Mouse (Mus musculus): ENCODE results near the gene Gm20388. TPM values are rescaled to one million over a fixed set of nuclear protein-coding genes. Genes with fewer than 3 reads are reported as not detected.
"Not testable (repeated sequence)": the region's sequence is repeated elsewhere in the genome, so short reads cannot be mapped to it uniquely, and the experiment has no call there.

Gm20388 gene
- polyA plus RNA-seq, 1 experiment from 2014 or later, result 4.4 TPM

DNA sequence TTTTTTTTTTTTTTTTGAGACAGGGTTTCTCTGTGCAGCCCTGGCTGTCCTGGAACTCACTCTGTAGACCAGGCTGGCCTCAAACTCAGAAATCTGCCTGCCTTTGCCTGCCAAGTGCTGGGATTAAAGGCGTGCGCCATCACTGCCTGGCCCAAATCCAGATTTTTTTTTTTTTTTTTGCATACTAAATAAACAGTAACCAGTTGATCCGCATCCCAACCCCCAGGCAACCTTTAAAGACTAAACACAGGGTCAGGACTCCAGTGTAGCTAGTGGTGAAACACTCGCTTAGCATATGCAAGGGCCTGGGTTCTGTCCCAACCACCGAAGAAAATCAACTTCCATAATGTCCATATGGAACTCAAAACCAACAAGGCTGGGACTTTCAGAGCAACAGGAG is 4049.9 kb downstream of the Gm20388 start:
- not testable (repeated sequence) for H3K4me1 ChIP-seq (replicated peaks); H3K4me2 ChIP-seq (replicated peaks); ATAC-seq; H3K27me3 ChIP-seq; H3K9me3 ChIP-seq; H3K27ac ChIP-seq; H3K9ac ChIP-seq (replicated peaks); H3K4me3 ChIP-seq (replicated peaks)
- H3K36me3 ChIP-seq, result peaks cover 67% of the 10 kb centered on the region
- WGBS, result 85% methylated on average over 5 of the region's 5 CpGs

GRCm38 (mm10) chr8:123961371-123961770 is 4050.7 kb downstream of the Gm20388 start:
- no peaks in the 10 kb centered on the region for H3K4me1 ChIP-seq (replicated peaks)
- no peaks in the 10 kb centered on the region for H3K9me3 ChIP-seq
- WGBS, result 64% methylated on average over 1 of the region's 1 CpGs
- no peak for ATAC-seq
- H3K9ac ChIP-seq (replicated peaks), result no peak overlapping the region
- H3K27me3 ChIP-seq, result no peaks in the 10 kb centered on the region
- no peak overlapping the region for H3K4me3 ChIP-seq (replicated peaks)
- H3K27ac ChIP-seq, result no peak overlapping the region
- peaks cover 68% of the 10 kb centered on the region for H3K36me3 ChIP-seq
- no peak overlapping the region for H3K4me2 ChIP-seq (replicated peaks)

DNA sequence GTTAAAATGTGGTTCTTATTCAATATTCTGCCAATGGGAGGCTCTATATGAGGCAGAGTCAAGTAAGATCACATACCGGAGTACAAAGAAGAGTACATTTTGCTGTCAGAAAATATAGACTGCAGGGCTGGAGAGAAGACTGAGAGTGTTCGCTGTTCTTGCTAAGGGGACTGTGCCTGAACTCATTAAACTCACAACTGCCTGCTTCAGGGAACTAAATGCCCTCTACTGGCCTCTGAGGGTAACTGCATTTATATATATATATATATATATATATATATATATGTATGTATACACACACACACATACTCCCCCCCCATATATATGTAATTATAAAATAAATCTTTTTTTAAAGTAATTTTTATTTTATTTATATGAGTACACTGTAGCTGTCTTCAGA is 4056.3 kb downstream of the Gm20388 start:
- H3K9ac ChIP-seq (replicated peaks), result no peak overlapping the region
- H3K27me3 ChIP-seq, result no peaks in the 10 kb centered on the region
- H3K4me3 ChIP-seq (replicated peaks), result no peak overlapping the region
- peaks cover 43% of the 10 kb centered on the region for H3K36me3 ChIP-seq
- H3K4me1 ChIP-seq (replicated peaks), result no peaks in the 10 kb centered on the region
- H3K9me3 ChIP-seq, result no peaks in the 10 kb centered on the region
- H3K4me2 ChIP-seq (replicated peaks), result no peak overlapping the region
- 71% methylated on average over 2 of the region's 2 CpGs for WGBS
- no peak for ATAC-seq
- H3K27ac ChIP-seq, result no peak overlapping the region

DNA sequence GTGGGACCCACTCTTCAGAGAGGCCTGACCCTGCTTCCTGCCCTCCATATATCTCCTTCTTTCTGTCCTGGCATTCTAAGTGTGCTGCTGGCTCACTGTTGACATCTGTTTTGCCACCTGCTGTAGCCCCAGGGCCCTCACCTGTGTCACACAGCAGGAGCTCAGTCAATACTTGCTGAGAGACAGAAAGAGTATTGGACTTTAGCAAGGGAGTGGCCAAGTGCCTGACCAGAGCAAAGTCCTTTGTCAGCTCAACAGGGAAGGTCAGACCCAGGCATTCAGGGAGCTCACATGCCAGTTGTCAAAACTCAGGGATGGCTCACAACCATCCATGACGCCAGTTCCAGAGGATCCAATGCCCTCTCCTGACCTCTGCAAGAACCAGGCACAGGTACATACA is 4062.9 kb downstream of the Gm20388 start:
- Histone ChIP-seq H3K36me3 (peaks cover 10% of the 10 kb centered on the region), H3K27me3 (no peaks in the 10 kb centered on the region), H3K4me2 (replicated peaks) (no peak overlapping the region), H3K9me3 (no peaks in the 10 kb centered on the region), H3K27ac (no peak overlapping the region), H3K4me1 (replicated peaks) (no peaks in the 10 kb centered on the region), H3K4me3 (replicated peaks) (no peak overlapping the region), H3K9ac (replicated peaks) (no peak overlapping the region)
- 88% methylated on average over 1 of the region's 1 CpGs for WGBS
- no peak for ATAC-seq

DNA sequence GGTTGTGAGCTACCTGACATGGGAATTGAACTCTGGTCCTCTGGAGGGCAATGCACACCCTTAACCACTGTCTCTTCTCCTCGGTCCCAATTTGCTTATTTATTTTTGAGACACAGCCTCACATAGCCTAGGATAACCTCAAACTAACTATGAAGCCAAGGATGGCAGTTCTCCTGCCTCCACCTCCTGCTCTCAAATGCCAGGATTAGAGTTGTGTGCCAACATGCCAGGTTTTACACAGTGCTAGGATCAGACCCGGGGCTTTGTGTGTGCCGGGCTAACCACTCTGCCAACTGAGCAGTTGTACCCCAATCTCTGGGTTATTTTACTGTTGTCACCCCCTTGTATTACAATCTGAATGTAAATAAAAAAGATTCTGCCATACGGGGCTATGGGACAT is 4066.9 kb downstream of the Gm20388 start:
- WGBS, result 92% methylated on average over 4 of the region's 4 CpGs
- peaks cover 12% of the 10 kb centered on the region for H3K4me1 ChIP-seq (replicated peaks)
- H3K4me2 ChIP-seq (replicated peaks), result no peak overlapping the region
- no peak overlapping the region for H3K4me3 ChIP-seq (replicated peaks)
- no peak overlapping the region for H3K27ac ChIP-seq
- no peak overlapping the region for H3K9ac ChIP-seq (replicated peaks)
- H3K27me3 ChIP-seq, result no peaks in the 10 kb centered on the region
- 0 out of 2 replicates have a peak, but pooled peaks cover 2% of the 10 kb centered on the region for H3K36me3 ChIP-seq
- ATAC-seq, result no peak
- no peaks in the 10 kb centered on the region for H3K9me3 ChIP-seq

- H3K4me1 ChIP-seq (replicated peaks), result peaks cover 13% of the 10 kb centered on the region
- 0 out of 2 replicates have a peak, but pooled peaks cover 2% of the 10 kb centered on the region for H3K36me3 ChIP-seq
- H3K9me3 ChIP-seq, result no peaks in the 10 kb centered on the region
- H3K9ac ChIP-seq (replicated peaks), result no peak overlapping the region
- no peak overlapping the region for H3K27ac ChIP-seq
- H3K4me3 ChIP-seq (replicated peaks), result no peak overlapping the region
- H3K27me3 ChIP-seq, result no peaks in the 10 kb centered on the region
- no peak overlapping the region for H3K4me2 ChIP-seq (replicated peaks)
- 74% methylated on average over 14 of the region's 14 CpGs for WGBS
- ATAC-seq, result no peak
Measured at GRCm38 (mm10) chr8:123978166-123978838, 4067.7 kb downstream of the Gm20388 start.

DNA sequence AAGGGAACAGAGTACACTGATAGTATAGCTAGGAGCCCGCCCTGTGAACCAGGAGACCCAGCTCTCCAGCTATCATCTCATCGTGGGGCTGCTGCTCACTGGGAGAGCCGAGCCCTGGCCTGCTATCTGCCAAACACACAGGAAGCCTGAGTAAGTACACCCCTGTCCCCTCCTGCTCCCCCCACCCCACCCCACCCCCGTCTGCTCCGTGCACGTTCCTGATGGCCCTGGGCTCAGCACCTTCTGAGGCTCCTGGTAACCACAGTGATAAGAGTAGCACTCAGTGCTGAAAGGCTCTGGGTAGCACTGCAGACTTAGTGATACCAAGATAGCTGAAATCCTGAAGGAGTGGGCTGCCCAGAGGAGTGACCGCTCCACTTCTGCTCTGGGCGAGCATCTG is 4068.3 kb downstream of the Gm20388 start:
- no peak for ATAC-seq
- 78% methylated on average over 8 of the region's 8 CpGs for WGBS
- H3K4me3 ChIP-seq (replicated peaks), result no peak overlapping the region
- no peaks in the 10 kb centered on the region for H3K9me3 ChIP-seq
- H3K4me2 ChIP-seq (replicated peaks), result no peak overlapping the region
- no peak overlapping the region for H3K27ac ChIP-seq
- H3K36me3 ChIP-seq, result 0 out of 2 replicates have a peak, but pooled peaks cover 2% of the 10 kb centered on the region
- H3K27me3 ChIP-seq, result no peaks in the 10 kb centered on the region
- H3K9ac ChIP-seq (replicated peaks), result no peak overlapping the region
- H3K4me1 ChIP-seq (replicated peaks), result peaks cover 13% of the 10 kb centered on the region

- Histone ChIP-seq H3K9me3 (no peaks in the 10 kb centered on the region), H3K4me1 (replicated peaks) (peaks cover 13% of the 10 kb centered on the region), H3K9ac (replicated peaks) (no peak overlapping the region), H3K4me2 (replicated peaks) (no peak overlapping the region), H3K4me3 (replicated peaks) (no peak overlapping the region), H3K27me3 (no peaks in the 10 kb centered on the region), H3K36me3 (no peaks in the 10 kb centered on the region), H3K27ac (no peak overlapping the region)
- ATAC-seq, result no peak
- 74% methylated on average over 4 of the region's 4 CpGs for WGBS
Measured at GRCm38 (mm10) chr8:123980239-123980638, 4069.6 kb downstream of the Gm20388 start.

- H3K4me3 ChIP-seq (replicated peaks), result peak overlapping the region; percentile 82
- no peaks in the 10 kb centered on the region for H3K27me3 ChIP-seq
- no peak for ATAC-seq
- peaks cover 13% of the 10 kb centered on the region for H3K4me1 ChIP-seq (replicated peaks)
- H3K27ac ChIP-seq, result no peak overlapping the region
- no peaks in the 10 kb centered on the region for H3K36me3 ChIP-seq
- H3K9me3 ChIP-seq, result no peaks in the 10 kb centered on the region
- H3K9ac ChIP-seq (replicated peaks), result 0 out of 2 replicates have a peak overlapping the region, but pooled peaks have one; percentile 0
- peak overlapping the region; percentile 91 for H3K4me2 ChIP-seq (replicated peaks)
- 55% methylated on average over 4 of the region's 4 CpGs for WGBS
Measured at GRCm38 (mm10) chr8:123981674-123982073, 4071.0 kb downstream of the Gm20388 start.

DNA sequence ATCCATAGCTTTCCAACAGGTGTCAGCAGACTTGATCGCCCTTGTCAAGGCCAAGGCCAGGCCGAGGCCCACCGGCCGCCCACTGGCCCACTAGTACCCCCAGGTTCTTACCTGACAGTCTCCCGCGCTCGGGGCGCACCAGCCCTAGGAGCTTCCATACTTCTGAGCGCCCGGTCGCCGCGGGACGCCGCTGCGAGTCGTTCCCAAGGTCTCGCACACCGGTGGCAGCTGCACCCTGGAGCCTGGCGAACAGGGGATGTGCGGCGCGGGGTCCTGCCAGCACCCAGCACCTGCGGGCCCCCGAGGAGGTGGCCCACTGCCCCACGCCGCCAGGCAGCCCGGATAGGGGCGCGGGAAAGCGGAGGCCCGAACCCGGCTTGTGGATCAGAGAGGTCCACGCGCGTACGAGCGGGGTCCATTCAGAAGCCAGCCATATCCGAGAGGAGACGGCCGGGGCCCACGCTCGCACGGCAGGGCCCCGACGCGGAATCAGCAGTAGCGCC is 4071.7 kb downstream of the Gm20388 start:
- Histone ChIP-seq H3K4me1 (replicated peaks) (peaks cover 13% of the 10 kb centered on the region), H3K36me3 (no peaks in the 10 kb centered on the region), H3K4me2 (replicated peaks) (peak overlapping the region; percentile 91), H3K9ac (replicated peaks) (peak overlapping the region; percentile 87), H3K27me3 (no peaks in the 10 kb centered on the region), H3K9me3 (no peaks in the 10 kb centered on the region), H3K4me3 (replicated peaks) (peak overlapping the region; percentile 82), H3K27ac (peak overlapping the region; percentile 82)
- WGBS, result under 1% methylated on average over 48 of the region's 48 CpGs
- peak; percentile 43 for ATAC-seq

- Histone ChIP-seq H3K27ac (peak within 1 kb of the TSS; percentile 82), H3K4me2 (replicated peaks) (peak within 1 kb of the TSS; percentile 91), H3K4me1 (replicated peaks) (peaks cover 13% of the 10 kb centered on the region), H3K27me3 (no peaks in the 10 kb centered on the region), H3K4me3 (replicated peaks) (peak within 1 kb of the TSS; percentile 82), H3K9ac (replicated peaks) (peak within 1 kb of the TSS; percentile 87), H3K9me3 (no peaks in the 10 kb centered on the region), H3K36me3 (no peaks in the 10 kb centered on the region)
- ATAC-seq, result peak; percentile 92
- WGBS, result under 1% methylated on average over 56 of the region's 56 CpGs
Measured at GRCm38 (mm10) chr8:123982826-123983400, 4072.3 kb downstream of the Gm20388 start, which contains the start of gene Abcb10. TSS of gene Abcb10 (minus strand) at chr8:123983122.

- WGBS, result 80% methylated on average over 6 of the region's 6 CpGs
- no peaks in the 10 kb centered on the region for H3K36me3 ChIP-seq
Measured at GRCm38 (mm10) chr8:123988605-123989038, 4078.0 kb downstream of the Gm20388 start.

More at GRCm38 (mm10) chr8:123988605-123989038, 4078.0 kb downstream of the Gm20388 start:
- Histone ChIP-seq H3K27me3 (no peaks in the 10 kb centered on the region), H3K9ac (replicated peaks) (no peak overlapping the region), H3K4me2 (replicated peaks) (no peak overlapping the region), H3K4me3 (replicated peaks) (no peak overlapping the region), H3K4me1 (replicated peaks) (no peaks in the 10 kb centered on the region), H3K9me3 (no peaks in the 10 kb centered on the region), H3K27ac (no peak overlapping the region)
- ATAC-seq, result no peak

All from midbrain, embryonic 13.5 days (tissue).